Mouse (Mus musculus): Measurements from ENCODE around the gene Pdlim5. TPM values are rescaled to one million over a fixed set of nuclear protein-coding genes. Genes with fewer than 3 reads are reported as not detected.

Pdlim5 gene
- total RNA-seq, 2 experiments from 2014 or later = 21.3 to 23.4 TPM

DNA sequence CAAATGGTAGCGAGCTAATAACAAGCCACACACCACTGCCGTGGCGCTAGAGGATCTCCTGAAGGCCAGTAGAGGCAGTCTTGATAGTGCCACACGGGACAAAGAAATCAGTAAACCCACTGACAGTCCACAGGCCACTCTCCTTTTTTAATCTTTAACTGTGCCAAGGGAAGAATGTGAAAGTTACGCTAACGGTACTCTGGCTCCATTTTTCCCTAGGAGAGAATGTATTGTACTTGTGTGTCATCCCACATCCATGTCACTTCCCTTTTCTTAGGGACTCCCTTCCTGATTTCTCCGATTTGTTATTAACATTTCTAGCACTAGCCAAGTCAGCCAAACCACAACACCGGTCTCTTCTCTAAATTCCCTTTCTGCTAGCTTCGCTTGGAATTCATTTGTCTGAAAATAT, 1.5 kb downstream of the Pdlim5 start:
- H3K4me3 ChIP-seq = peak overlapping the region; percentile 75
- intact Hi-C loops (cut with DNase I) = loop anchor here (5.0 kb wide), 1 partner anchor 82 kb away; no protein-coding TSS in a partner anchor
- DNase-seq (ENCODE audit: extremely low spot score in 1 of 2, low spot score in 2 of 2) = no peak
- H3K27ac ChIP-seq = no peak overlapping the region; the same call in 1 of the 2 replicates
- TF ChIP-seq CTCF (IDR thresholded peaks at IDR 0.05) = no peak; the same call in 1 of the 2 replicates

DNA sequence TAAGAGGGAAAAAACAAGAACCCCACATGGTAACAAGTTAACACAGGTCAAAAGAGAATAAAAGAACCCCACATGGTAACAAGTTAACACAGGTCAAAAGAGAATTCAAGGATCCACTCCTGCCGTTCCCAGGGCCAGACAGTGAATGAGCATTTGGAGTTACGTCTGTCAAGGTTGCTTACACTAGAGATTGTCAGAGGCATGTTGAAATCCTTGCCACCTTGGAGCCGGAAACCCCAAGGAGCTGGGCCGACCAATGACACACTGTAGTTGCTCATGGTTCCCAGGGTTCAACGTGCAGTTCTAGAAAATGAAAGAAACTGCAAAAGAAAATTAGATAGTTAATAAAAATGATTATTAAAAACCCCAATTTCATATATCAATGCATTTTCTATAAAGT, 4.0 kb downstream of the Pdlim5 start:
- no peak for DNase-seq (ENCODE audit: extremely low spot score in 1 of 2, low spot score in 2 of 2)
- H3K27ac ChIP-seq = no peak overlapping the region
- intact Hi-C loops (cut with DNase I) = loop anchor here (5.0 kb wide), 1 partner anchor 79 kb away; no protein-coding TSS in a partner anchor
- H3K4me3 ChIP-seq = no peak overlapping the region
- no peak for TF ChIP-seq CTCF (IDR thresholded peaks at IDR 0.05)

- TF ChIP-seq CTCF (IDR thresholded peaks at IDR 0.05) = no peak
- intact Hi-C loops (cut with DNase I) = loop anchor here (5.0 kb wide), 1 partner anchor 78 kb away; no protein-coding TSS in a partner anchor
- H3K4me3 ChIP-seq = no peak overlapping the region
- H3K27ac ChIP-seq = no peak overlapping the region
- no peak for DNase-seq (ENCODE audit: extremely low spot score in 1 of 2, low spot score in 2 of 2)
Measured at GRCm38 (mm10) chr3:142390288-142390687, 5.2 kb downstream of the Pdlim5 start.

DNA sequence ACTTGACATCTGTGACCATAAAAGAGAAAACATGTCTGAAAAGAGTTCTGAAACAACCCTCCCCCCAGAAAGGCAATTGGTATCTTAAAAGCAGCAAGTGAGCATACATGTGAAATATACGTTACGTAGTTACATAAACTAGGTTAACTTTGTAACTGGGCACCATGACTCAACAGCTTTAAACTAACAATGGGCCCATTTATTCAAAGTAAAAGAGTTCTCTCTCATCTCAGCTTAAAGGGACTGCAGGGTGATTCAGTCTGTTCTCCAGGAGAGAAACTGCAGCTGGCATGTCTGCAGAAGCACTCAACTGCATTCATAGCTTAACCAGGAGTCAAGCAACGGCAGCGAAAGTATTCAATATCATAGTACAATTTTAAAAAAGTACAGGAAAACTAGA, 7.3 kb downstream of the Pdlim5 start:
- no peak for DNase-seq (ENCODE audit: extremely low spot score in 1 of 2, low spot score in 2 of 2)
- Histone ChIP-seq H3K4me3 (no peak overlapping the region), H3K27ac (no peak overlapping the region)
- intact Hi-C loops (cut with DNase I) = no loop called here
- no peak for TF ChIP-seq CTCF (IDR thresholded peaks at IDR 0.05)

DNA sequence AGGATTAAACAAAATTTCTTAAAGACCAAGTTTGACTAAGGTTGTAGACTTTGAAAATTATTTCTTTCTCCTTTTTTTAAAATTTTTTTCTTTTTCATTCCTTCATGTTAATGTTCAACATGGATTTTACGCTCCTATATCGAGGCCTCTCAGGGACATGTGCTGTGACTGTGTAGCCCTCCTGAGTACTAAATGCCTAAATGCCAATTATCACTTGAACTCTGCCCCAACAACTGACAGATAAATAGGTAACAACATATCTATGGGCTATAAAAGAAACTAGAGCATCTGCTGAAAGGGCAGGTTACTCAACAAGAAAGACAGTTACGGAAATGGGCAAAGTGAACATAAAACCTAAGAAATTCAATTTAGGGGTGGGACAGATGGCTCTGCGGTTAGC, 9.0 kb downstream of the Pdlim5 start:
- no peak overlapping the region for H3K27ac ChIP-seq
- DNase-seq (ENCODE audit: extremely low spot score in 1 of 2, low spot score in 2 of 2) = no peak
- intact Hi-C loops (cut with DNase I) = no loop called here
- no peak overlapping the region for H3K4me3 ChIP-seq
- no peak for TF ChIP-seq CTCF (IDR thresholded peaks at IDR 0.05)

GRCm38 (mm10) chr3:142385690-142386089, 9.8 kb downstream of the Pdlim5 start:
- DNase-seq (ENCODE audit: extremely low spot score in 1 of 2, low spot score in 2 of 2) = no peak
- intact Hi-C loops (cut with DNase I) = no loop called here
- Histone ChIP-seq H3K27ac (no peak overlapping the region), H3K4me3 (no peak overlapping the region)
- no peak for TF ChIP-seq CTCF (IDR thresholded peaks at IDR 0.05)

- Histone ChIP-seq H3K27ac (no peak overlapping the region), H3K4me3 (no peak overlapping the region)
- no peak for DNase-seq (ENCODE audit: extremely low spot score in 1 of 2, low spot score in 2 of 2)
- intact Hi-C loops (cut with DNase I) = no loop called here
- no peak for TF ChIP-seq CTCF (IDR thresholded peaks at IDR 0.05)
Measured at GRCm38 (mm10) chr3:142376638-142377037, 18.9 kb downstream of the Pdlim5 start.

DNA sequence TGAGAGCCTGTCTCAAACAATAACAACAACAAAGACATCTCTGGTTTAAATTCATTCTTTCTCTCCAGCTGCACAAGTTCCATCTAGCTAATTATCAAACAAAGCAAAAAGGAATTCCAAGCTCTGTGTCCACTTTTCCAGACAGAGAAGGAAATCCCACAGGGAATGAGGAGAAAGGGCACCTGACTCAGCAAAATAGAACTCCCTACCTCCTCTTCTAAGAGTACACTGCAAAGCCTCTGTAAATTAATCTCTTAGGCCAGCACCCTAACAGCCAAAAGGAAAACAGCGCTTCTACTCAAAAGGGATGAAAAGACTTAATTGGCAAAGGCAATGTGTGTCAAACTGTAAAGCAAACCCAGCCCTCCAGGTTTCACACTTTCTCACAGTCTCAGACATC, 20.4 kb downstream of the Pdlim5 start:
- Histone ChIP-seq H3K27ac (no peak overlapping the region), H3K4me3 (no peak overlapping the region)
- TF ChIP-seq CTCF (IDR thresholded peaks at IDR 0.05) = no peak
- DNase-seq (ENCODE audit: extremely low spot score in 1 of 2, low spot score in 2 of 2) = no peak
- intact Hi-C loops (cut with DNase I) = no loop called here

- intact Hi-C loops (cut with DNase I) = no loop called here
Measured at GRCm38 (mm10) chr3:142372465-142373147, 22.9 kb downstream of the Pdlim5 start.

DNA sequence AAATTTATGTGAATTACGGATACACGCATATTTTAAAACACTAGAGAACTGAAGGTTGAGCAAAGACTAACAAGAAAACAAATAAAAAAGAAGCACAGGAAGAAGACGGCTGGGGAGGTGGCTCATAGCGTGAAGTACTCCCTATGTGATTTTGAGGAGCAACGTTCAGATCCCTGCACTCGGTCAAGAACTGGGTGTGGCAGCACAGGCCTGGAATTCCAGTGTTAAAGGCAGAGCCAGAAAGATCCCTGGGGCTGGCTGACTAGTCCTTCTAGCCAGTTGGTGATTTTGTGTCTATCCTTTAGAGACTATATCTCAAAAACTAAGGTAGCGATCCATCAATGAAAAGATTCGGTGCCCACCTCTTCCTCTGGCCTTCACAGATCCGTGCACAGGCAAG, 27.1 kb downstream of the Pdlim5 start:
- Histone ChIP-seq H3K4me3 (no peak overlapping the region), H3K27ac (no peak overlapping the region)
- no peak for DNase-seq (ENCODE audit: extremely low spot score in 1 of 2, low spot score in 2 of 2)
- intact Hi-C loops (cut with DNase I) = no loop called here
- TF ChIP-seq CTCF (IDR thresholded peaks at IDR 0.05) = no peak

More at GRCm38 (mm10) chr3:142372465-142373147, 22.9 kb downstream of the Pdlim5 start:
- no peak for TF ChIP-seq CTCF (IDR thresholded peaks at IDR 0.05)
- H3K4me3 ChIP-seq = no peak overlapping the region
- no peak overlapping the region for H3K27ac ChIP-seq
- DNase-seq (ENCODE audit: extremely low spot score in 1 of 2, low spot score in 2 of 2) = no peak

DNA sequence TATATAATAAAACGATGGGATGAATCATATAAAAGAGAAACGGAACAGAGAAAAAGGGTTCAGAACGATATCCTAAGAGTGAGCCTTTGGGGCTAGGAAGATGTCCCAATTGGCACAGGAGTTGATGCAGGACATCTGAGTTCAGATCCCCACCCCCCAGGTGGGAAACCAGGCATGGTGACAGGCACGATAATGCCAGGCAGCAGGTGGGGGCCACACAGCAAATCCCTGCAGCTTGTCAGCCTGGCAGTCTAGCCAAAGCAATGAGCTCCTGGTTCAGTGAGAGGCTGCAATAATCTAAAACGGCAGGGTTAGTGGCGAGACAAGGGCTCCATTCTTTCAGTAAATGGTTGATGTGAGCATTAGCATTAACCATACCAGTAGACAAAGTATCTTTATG, 33.4 kb downstream of the Pdlim5 start:
- Histone ChIP-seq H3K4me3 (no peak overlapping the region), H3K27ac (no peak overlapping the region)
- DNase-seq (ENCODE audit: extremely low spot score in 1 of 2, low spot score in 2 of 2) = no peak
- intact Hi-C loops (cut with DNase I) = no loop called here
- no peak for TF ChIP-seq CTCF (IDR thresholded peaks at IDR 0.05)

- H3K27ac ChIP-seq = no peak overlapping the region
- H3K4me3 ChIP-seq = no peak overlapping the region
- intact Hi-C loops (cut with DNase I) = no loop called here
- no peak for TF ChIP-seq CTCF (IDR thresholded peaks at IDR 0.05)
- no peak for DNase-seq (ENCODE audit: extremely low spot score in 1 of 2, low spot score in 2 of 2)
Measured at GRCm38 (mm10) chr3:142358951-142359350, 36.5 kb downstream of the Pdlim5 start.

- intact Hi-C loops (cut with DNase I) = no loop called here
- no peak overlapping the region for H3K4me3 ChIP-seq
- no peak for DNase-seq (ENCODE audit: extremely low spot score in 1 of 2, low spot score in 2 of 2)
- no peak overlapping the region for H3K27ac ChIP-seq
- TF ChIP-seq CTCF (IDR thresholded peaks at IDR 0.05) = no peak
Measured at GRCm38 (mm10) chr3:142356661-142357060, 38.8 kb downstream of the Pdlim5 start.

Data from left cerebral cortex, adult 2 months (tissue).